Mouse (Mus musculus) layer of hippocampus, postnatal 14 days (tissue): ENCODE measurements around the gene Zfp697. TPM values are rescaled to one million over a fixed set of nuclear protein-coding genes. Genes with fewer than 3 reads are reported as not detected.
"Not testable (repeated sequence)": the region's sequence is repeated elsewhere in the genome, so short reads cannot be mapped to it uniquely, and the experiment has no call there.

Experiments used
- DNase-seq, 2 experiments: peaks; one replicate each; pipeline ENCODE4 v3.0.0; 2021 to 2022; ENCODE audit warnings: low spot score in 2 of 2, mixed read lengths in 1 of 2
- total RNA-seq, 2 experiments: library from RNA; stranded (reverse); gene quantifications; 2 replicates each; pipeline ENCODE4 v1.2.3; 2021

Zfp697 gene
- total RNA-seq, 2 experiments from 2014 or later = 25.7 to 26.9 TPM

GRCm38 (mm10) chr3:98368283-98368682 lies 14.0 kb upstream of the Zfp697 start:
- DNase-seq = no peak

GRCm38 (mm10) chr3:98368776-98369175 lies 13.5 kb upstream of the Zfp697 start:
- DNase-seq = no peak

- DNase-seq = no peak
Observed at GRCm38 (mm10) chr3:98374062-98374719, 8.1 kb upstream of the Zfp697 start.

GRCm38 (mm10) chr3:98374980-98375379 lies 7.3 kb upstream of the Zfp697 start:
- DNase-seq = no peak

GRCm38 (mm10) chr3:98378267-98378666 lies 4.0 kb upstream of the Zfp697 start:
- no peak for DNase-seq

- DNase-seq = no peak
Observed at GRCm38 (mm10) chr3:98379236-98379635, 3.0 kb upstream of the Zfp697 start.

GRCm38 (mm10) chr3:98381677-98382245 lies 500 bp upstream of the Zfp697 start:
- no peak for DNase-seq

GRCm38 (mm10) chr3:98383024-98383790 lies 946 bp downstream of the Zfp697 start:
- DNase-seq = no peak

- DNase-seq = no peak
Observed at GRCm38 (mm10) chr3:98387086-98387485, 4.8 kb downstream of the Zfp697 start.

- DNase-seq = no peak
Observed at GRCm38 (mm10) chr3:98387756-98388155, 5.5 kb downstream of the Zfp697 start.

GRCm38 (mm10) chr3:98389305-98389704 lies 7.0 kb downstream of the Zfp697 start:
- no peak for DNase-seq

GRCm38 (mm10) chr3:98404268-98404895 lies 22.1 kb downstream of the Zfp697 start:
- not testable (repeated sequence) for DNase-seq

- not testable (repeated sequence) for DNase-seq
Observed at GRCm38 (mm10) chr3:98405877-98406276, 23.6 kb downstream of the Zfp697 start.

GRCm38 (mm10) chr3:98406569-98407144 lies 24.4 kb downstream of the Zfp697 start:
- DNase-seq = not testable (repeated sequence)

GRCm38 (mm10) chr3:98407261-98407780 lies 25.1 kb downstream of the Zfp697 start:
- DNase-seq = not testable (repeated sequence)

- DNase-seq = not testable (repeated sequence)
Observed at GRCm38 (mm10) chr3:98410619-98411580, 28.6 kb downstream of the Zfp697 start.

GRCm38 (mm10) chr3:98413733-98414132 lies 31.5 kb downstream of the Zfp697 start:
- no peak for DNase-seq

GRCm38 (mm10) chr3:98414296-98414695 lies 32.0 kb downstream of the Zfp697 start:
- DNase-seq = no peak

- no peak for DNase-seq
Observed at GRCm38 (mm10) chr3:98416426-98417250, 34.4 kb downstream of the Zfp697 start.
